Mouse (Mus musculus) limb, embryonic 14.5 days (tissue): ENCODE data around the gene Mfsd6. TPM values are rescaled to one million over a fixed set of nuclear protein-coding genes. Genes with fewer than 3 reads are reported as not detected.

Experiments
- ATAC-seq: fragments of 200-750 bp; cut with Nextera tagmentation; 2 replicates; pipeline ENCODE4 v1.8.0; 2017; ENCODE audit warnings: low read depth, moderate number of reproducible peaks, moderate TSS enrichment; ENCODE audit not compliant: low FRiP score
- DNase-seq: peaks from one replicate; pipeline ENCODE4 v3.0.0-alpha.2; 2015; ENCODE audit warnings: low spot score
- H3K27ac ChIP-seq: fragments of 300-500 bp; sonication (generic); replicated peaks from 2 replicates; pipeline ENCODE4 v1.5.1; 2014; ENCODE audit warnings: low read depth, mild to moderate bottlenecking, low read length, moderate library complexity, mixed read lengths
- H3K27me3 ChIP-seq: fragments of 300-500 bp; sonication (generic); 2 replicates; pipeline ENCODE4 v1.6.1; 2014; ENCODE audit warnings: low read length, mixed read lengths; ENCODE audit not compliant: control insufficient read depth, insufficient read depth
- H3K36me3 ChIP-seq: fragments of 300-500 bp; sonication (generic); 2 replicates; pipeline ENCODE4 v1.6.1; 2014; ENCODE audit warnings: mild to moderate bottlenecking, low read length, moderate library complexity, mixed read lengths; ENCODE audit not compliant: control insufficient read depth, insufficient read depth
- H3K4me1 ChIP-seq: fragments of 300-500 bp; sonication (generic); 2 replicates; pipeline ENCODE4 v1.6.1; 2014; ENCODE audit warnings: antibody characterized with exemption, low read length, mixed read lengths; ENCODE audit not compliant: control insufficient read depth, insufficient read depth
- H3K4me2 ChIP-seq: fragments of 300-500 bp; sonication (generic); replicated peaks from 2 replicates; pipeline ENCODE4 v1.6.1; 2014; ENCODE audit warnings: low read depth, mild to moderate bottlenecking, low read length, moderate library complexity; ENCODE audit not compliant: severe bottlenecking
- H3K4me3 ChIP-seq: fragments of 300-500 bp; sonication (generic); replicated peaks from 2 replicates; pipeline ENCODE4 v1.5.1; 2014; ENCODE audit warnings: low read length
- H3K9ac ChIP-seq: fragments of 300-500 bp; sonication (generic); 2 replicates; pipeline ENCODE4 v1.6.1; 2014; ENCODE audit warnings: mild to moderate bottlenecking, low read depth, low read length, moderate library complexity; ENCODE audit not compliant: severe bottlenecking
- H3K9me3 ChIP-seq: fragments of 300-500 bp; sonication (generic); 2 replicates; pipeline ENCODE4 v1.6.1; 2016; ENCODE audit warnings: low read length; ENCODE audit not compliant: control insufficient read depth
- POLR2A ChIP-seq: fragments of 200-500 bp; IDR thresholded peaks from 2 replicates; pipeline ENCODE4 v1.8.0; 2012; ENCODE audit warnings: inconsistent platforms, mild to moderate bottlenecking, moderate library complexity, borderline replicate concordance; ENCODE audit not compliant: insufficient read depth, insufficient read length; ENCODE audit errors: extremely low read depth
- WGBS: fragments of 180-500 bp; shearing (Covaris S2); extraction: QIAGEN DNeasy Blood & Tissue Kit; methylation state at CpG from one replicate; pipeline ENCODE4 v1.1.7; 2014; 5-methylcytosine and 5-hydroxymethylcytosine counted together
- polyA plus RNA-seq, 2 experiments: library from polyadenylated mRNA; depleted of rRNA in 1 of 2; stranded (reverse) in 1 of 2; unstranded in 1 of 2; fragments of >200 nt; fragmentation: Nextera tagmentation in 1 of 2; extraction: Ambion mirVana in 1 of 2; gene quantifications; 2 replicates each; pipeline versions ENCODE4 v1.2.1 to v1.2.3; 2012 to 2014

Mfsd6 gene
- polyA plus RNA-seq, 2 experiments: 2.6 to 3.0 TPM

- Histone ChIP-seq H3K9ac (no peak overlapping the region), H3K4me2 (no peak overlapping the region), H3K4me3 (no peak overlapping the region), H3K27ac (no peak overlapping the region), H3K4me1 (no peaks in the 10 kb centered on the region), H3K27me3 (no peaks in the 10 kb centered on the region), H3K36me3 (peaks cover 21% of the 10 kb centered on the region), H3K9me3 (no peaks in the 10 kb centered on the region)
- no peak for TF ChIP-seq POLR2A
- no peak for ATAC-seq
- WGBS: 88% methylated on average over 7 of the region's 7 CpGs
- DNase-seq: no peak
These were observed 88.2 kb downstream of the Mfsd6 start for GRCm38 (mm10) chr1:52639090-52639489.

GRCm38 (mm10) chr1:52638101-52638500, 89.2 kb downstream of the Mfsd6 start:
- Histone ChIP-seq H3K4me1 (no peaks in the 10 kb centered on the region), H3K4me2 (no peak overlapping the region), H3K9me3 (no peaks in the 10 kb centered on the region), H3K4me3 (no peak overlapping the region), H3K9ac (no peak overlapping the region), H3K27me3 (no peaks in the 10 kb centered on the region), H3K36me3 (peaks cover 21% of the 10 kb centered on the region), H3K27ac (no peak overlapping the region)
- no peak for ATAC-seq
- 88% methylated on average over 2 of the region's 2 CpGs for WGBS
- no peak for TF ChIP-seq POLR2A
- no peak for DNase-seq

GRCm38 (mm10) chr1:52635932-52636331, 91.3 kb downstream of the Mfsd6 start:
- Histone ChIP-seq H3K4me2 (no peak overlapping the region), H3K4me3 (no peak overlapping the region), H3K9me3 (no peaks in the 10 kb centered on the region), H3K27me3 (no peaks in the 10 kb centered on the region), H3K36me3 (peaks cover 21% of the 10 kb centered on the region), H3K27ac (no peak overlapping the region), H3K4me1 (peaks cover 4% of the 10 kb centered on the region; the same call in 1 of the 2 replicates), H3K9ac (no peak overlapping the region)
- WGBS: 92% methylated on average over 3 of the region's 3 CpGs
- no peak for ATAC-seq
- TF ChIP-seq POLR2A: no peak
- DNase-seq: no peak

GRCm38 (mm10) chr1:52634251-52634650, 93.0 kb downstream of the Mfsd6 start:
- H3K36me3 ChIP-seq: peaks cover 12% of the 10 kb centered on the region
- H3K4me2 ChIP-seq: no peak overlapping the region
- peaks cover 4% of the 10 kb centered on the region; the same call in 1 of the 2 replicates for H3K4me1 ChIP-seq
- no peaks in the 10 kb centered on the region for H3K9me3 ChIP-seq
- H3K4me3 ChIP-seq: no peak overlapping the region
- no peak overlapping the region for H3K9ac ChIP-seq
- no peak for DNase-seq
- ATAC-seq: no peak
- H3K27ac ChIP-seq: no peak overlapping the region
- TF ChIP-seq POLR2A: no peak
- no peaks in the 10 kb centered on the region for H3K27me3 ChIP-seq
- WGBS: 87% methylated on average over 6 of the region's 6 CpGs

GRCm38 (mm10) chr1:52631570-52631969, 95.7 kb downstream of the Mfsd6 start:
- H3K4me1 ChIP-seq: peaks cover 4% of the 10 kb centered on the region; the same call in 1 of the 2 replicates
- H3K9me3 ChIP-seq: no peaks in the 10 kb centered on the region
- H3K27me3 ChIP-seq: no peaks in the 10 kb centered on the region
- H3K9ac ChIP-seq: no peak overlapping the region
- peak overlapping the region; percentile 74 for H3K4me3 ChIP-seq
- peak overlapping the region; percentile 55 for H3K4me2 ChIP-seq
- 71% methylated on average over 2 of the region's 2 CpGs for WGBS
- H3K27ac ChIP-seq: no peak overlapping the region
- H3K36me3 ChIP-seq: no peaks in the 10 kb centered on the region
- TF ChIP-seq POLR2A: no peak
- no peak for DNase-seq
- no peak for ATAC-seq

- DNase-seq (peak; percentile 53), ATAC-seq (peak; percentile 69)
- peak overlapping the region; percentile 81 for H3K27ac ChIP-seq
- H3K9ac ChIP-seq: peak overlapping the region; percentile 80
- H3K4me1 ChIP-seq: peaks cover 4% of the 10 kb centered on the region; the same call in 1 of the 2 replicates
- no peaks in the 10 kb centered on the region for H3K27me3 ChIP-seq
- no peaks in the 10 kb centered on the region for H3K36me3 ChIP-seq
- peak overlapping the region; percentile 55 for H3K4me2 ChIP-seq
- TF ChIP-seq POLR2A: no peak
- no peaks in the 10 kb centered on the region for H3K9me3 ChIP-seq
- peak overlapping the region; percentile 74 for H3K4me3 ChIP-seq
- 2% methylated on average over 6 of the region's 6 CpGs for WGBS
These were observed 96.3 kb downstream of the Mfsd6 start for GRCm38 (mm10) chr1:52630937-52631299.
